Mouse (Mus musculus): ENCODE data around the gene Slc12a3. TPM values are rescaled to one million over a fixed set of nuclear protein-coding genes. Genes with fewer than 3 reads are reported as not detected.

Slc12a3 gene
- total and polyA plus RNA-seq, 3 experiments = not detected

GRCm38 (mm10) chr8:94408443-94409080, 79.6 kb downstream of the Slc12a3 start:
- Histone ChIP-seq H3K4me3 (ENCODE audit: control insufficient read depth in 1 of 2, insufficient read depth in 1 of 2, low read depth in 2 of 2, low read length in 2 of 2) (peak overlapping the region in 1 of 2 experiments; percentile 13; a peak in 1 of 4 replicates), H3K4me1 (ENCODE audit: control insufficient read depth in 1 of 2, insufficient read depth in 2 of 2, low read length in 2 of 2) (peaks cover 2 to 16% of the 10 kb centered on the region in 2 experiments; a peak in 3 of 4 replicates), H3K9ac (ENCODE audit: control insufficient read depth, low read depth, low read length, poor library complexity, severe bottlenecking) (peak overlapping the region; percentile 24; the same call in 1 of the 2 replicates), H3K9me3 (replicated peaks; ENCODE audit: insufficient read depth, low read length) (no peaks in the 10 kb centered on the region), H3K27me3 (ENCODE audit: control insufficient read depth in 1 of 2, insufficient read depth in 2 of 2, low read length in 2 of 2) (no peaks in the 10 kb centered on the region), H3K79me2 (ENCODE audit: control insufficient read depth, insufficient read depth, low read length, poor library complexity) (no peaks in the 10 kb centered on the region), H3K27ac (ENCODE audit: control insufficient read depth, low read depth, low read length) (no peak overlapping the region), H3K36me3 (ENCODE audit: control insufficient read depth in 1 of 2, insufficient read depth in 2 of 2, low read length in 2 of 2) (peaks cover 0 to 12% of the 10 kb centered on the region in 2 experiments; a peak in 2 of 4 replicates)
- peak; percentile 58 for DNase-seq (ENCODE audit: low read depth, low spot score)
- 0 out of 2 replicates have a peak, but pooled peaks have one; percentile 30 for TF ChIP-seq SIN3A (IDR thresholded peaks at IDR 0.05; ENCODE audit: low read length)
- no peak for TF ChIP-seq GABPA (IDR thresholded peaks at IDR 0.05; ENCODE audit: low read depth, low read length)
- peak; percentile 81 for TF ChIP-seq ETS1 (IDR thresholded peaks at IDR 0.05; ENCODE audit: low read depth, low read length)
- peak in 1 of 2 experiments; percentile 79; a peak in 3 of 4 replicates for TF ChIP-seq EP300 (IDR thresholded peaks at IDR 0.05; ENCODE audit: low read depth in 1 of 2, low read length in 2 of 2)
- peak; percentile 89 for TF ChIP-seq USF1 (IDR thresholded peaks at IDR 0.05; ENCODE audit: low read depth, low read length)
- 0 out of 4 replicates have a peak, but pooled peaks of 1 of the 2 experiments have one; percentile 36 for TF ChIP-seq USF2 (IDR thresholded peaks at IDR 0.05; ENCODE audit: borderline replicate concordance in 1 of 2, insufficient read depth in 1 of 2, low read depth in 1 of 2, low read length in 2 of 2)
- peak; percentile 47 for TF ChIP-seq TAL1 (IDR thresholded peaks at IDR 0.05; ENCODE audit: low read length)
- no peak for TF ChIP-seq RAD21 (IDR thresholded peaks at IDR 0.05; ENCODE audit: low read depth, low read length)
- TF ChIP-seq TBP (IDR thresholded peaks at IDR 0.05; ENCODE audit: low read depth, low read length) = no peak
- TF ChIP-seq JUND (IDR thresholded peaks at IDR 0.05; ENCODE audit: low read depth, low read length) = no peak
- peak; percentile 43; the same call in 1 of the 2 replicates for TF ChIP-seq MAZ (IDR thresholded peaks at IDR 0.05; ENCODE audit: low read depth, low read length)
- TF ChIP-seq HCFC1 (IDR thresholded peaks at IDR 0.05; ENCODE audit: low read depth, low read length) = 0 out of 2 replicates have a peak, but pooled peaks have one; percentile 36
- peak; percentile 70 for TF ChIP-seq GATA1 (IDR thresholded peaks at IDR 0.05; ENCODE audit: low read depth, low read length)
- TF ChIP-seq RCOR1 (IDR thresholded peaks at IDR 0.05; ENCODE audit: low read depth, low read length) = peak; percentile 68
- no peak for TF ChIP-seq KAT2A (conservative IDR thresholded peaks at IDR 0.05; ENCODE audit: low read depth, low read length)
- no peak for TF ChIP-seq MYB (IDR thresholded peaks at IDR 0.05; ENCODE audit: low read depth, low read length)
- no peak for TF ChIP-seq MEF2A (IDR thresholded peaks at IDR 0.05; ENCODE audit: extremely low read depth, insufficient replicate concordance, low read depth, low read length, poor library complexity, severe bottlenecking)
- no peak for TF ChIP-seq UBTF (IDR thresholded peaks at IDR 0.05; ENCODE audit: borderline replicate concordance, insufficient read depth, low read depth, low read length)
- no peak for TF ChIP-seq ZMIZ1 (IDR thresholded peaks at IDR 0.05; ENCODE audit: low read depth, low read length)
- no peak for TF ChIP-seq SMC3 (IDR thresholded peaks at IDR 0.05; ENCODE audit: low read depth, low read length)
- no peak for TF ChIP-seq POLR2AphosphoS2 (IDR thresholded peaks at IDR 0.05; ENCODE audit: low read length)
- no peak for TF ChIP-seq NRF1 (IDR thresholded peaks at IDR 0.05; ENCODE audit: insufficient read depth, low read depth, low read length, poor library complexity, severe bottlenecking)
- TF ChIP-seq MAX (IDR thresholded peaks at IDR 0.05; ENCODE audit: low read length) = no peak
- TF ChIP-seq ZKSCAN1 (IDR thresholded peaks at IDR 0.05; ENCODE audit: low read depth, low read length) = no peak
- no peak for TF ChIP-seq POLR2A (IDR thresholded peaks at IDR 0.05; ENCODE audit: control insufficient read depth in 1 of 2, insufficient read depth in 1 of 2, low read depth in 1 of 2, low read length in 2 of 2, poor library complexity in 1 of 2)
- TF ChIP-seq MAFK (IDR thresholded peaks at IDR 0.05; ENCODE audit: borderline replicate concordance, low read depth, low read length) = no peak
- TF ChIP-seq NELFE (IDR thresholded peaks at IDR 0.05; ENCODE audit: low read depth, low read length) = no peak
- no peak for TF ChIP-seq CHD1 (IDR thresholded peaks at IDR 0.05; ENCODE audit: low read depth, low read length)
- TF ChIP-seq CTCF (IDR thresholded peaks at IDR 0.05 in 2 of 3, conservative IDR thresholded peaks at IDR 0.05 in 1 of 3; ENCODE audit: control insufficient read depth in 1 of 3, insufficient read depth in 1 of 3, low read depth in 2 of 3, low read length in 3 of 3, poor library complexity in 1 of 3, severe bottlenecking in 1 of 3) = no peak
- 0 out of 2 replicates have a peak, but pooled peaks have one; percentile 28 for TF ChIP-seq MYC (IDR thresholded peaks at IDR 0.05; ENCODE audit: low read depth, low read length)
- no peak for TF ChIP-seq ZC3H11A (IDR thresholded peaks at IDR 0.05; ENCODE audit: low read depth, low read length)
- TF ChIP-seq ELF1 (IDR thresholded peaks at IDR 0.05; ENCODE audit: low read depth, low read length) = 0 out of 2 replicates have a peak, but pooled peaks have one; percentile 30
- no peak for TF ChIP-seq E2F4 (IDR thresholded peaks at IDR 0.05; ENCODE audit: borderline replicate concordance, low read depth, low read length)
- TF ChIP-seq CHD2 (IDR thresholded peaks at IDR 0.05; ENCODE audit: low read length) = no peak
- peak; percentile 96 for TF ChIP-seq BHLHE40 (IDR thresholded peaks at IDR 0.05; ENCODE audit: borderline replicate concordance, low read depth, low read length)
- TF ChIP-seq MXI1 (IDR thresholded peaks at IDR 0.05; ENCODE audit: low read depth, low read length) = no peak
